Mouse (Mus musculus) frontal cortex, postnatal 10 days (tissue): ENCODE results near the gene Gtf2f2.
"Not testable (repeated sequence)": the region's sequence is repeated elsewhere in the genome, so short reads cannot be mapped to it uniquely, and the experiment has no call there.

Experiments
- DNase-seq, 2 experiments: peaks; one replicate each; pipeline ENCODE4 v3.0.0; 2022; ENCODE audit warnings: low spot score in 2 of 2, mixed read lengths in 1 of 2

Gtf2f2 gene

GRCm38 (mm10) chr14:75912665-75913064 lies 98.0 kb downstream of the Gtf2f2 start:
- no peak for DNase-seq

DNA sequence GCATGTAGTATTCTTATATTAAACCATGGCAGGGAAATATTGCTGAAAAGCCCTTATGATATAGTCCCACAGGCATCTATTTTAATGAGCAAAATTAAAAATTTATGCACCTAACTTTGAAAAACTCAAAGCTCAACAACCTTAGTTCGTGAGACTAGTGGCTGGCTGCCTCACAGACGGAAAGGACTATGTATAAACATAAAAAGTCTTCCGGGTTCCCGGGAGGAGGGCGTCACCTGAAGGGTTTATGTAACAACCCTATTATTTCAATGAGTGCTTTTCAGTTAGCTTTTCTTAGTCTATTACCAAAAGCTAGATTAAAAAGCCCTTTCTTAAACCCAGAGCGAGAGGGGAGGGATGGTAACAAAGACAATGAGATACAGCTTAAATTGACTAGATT lies 98.7 kb downstream of the Gtf2f2 start:
- DNase-seq: no peak

DNA sequence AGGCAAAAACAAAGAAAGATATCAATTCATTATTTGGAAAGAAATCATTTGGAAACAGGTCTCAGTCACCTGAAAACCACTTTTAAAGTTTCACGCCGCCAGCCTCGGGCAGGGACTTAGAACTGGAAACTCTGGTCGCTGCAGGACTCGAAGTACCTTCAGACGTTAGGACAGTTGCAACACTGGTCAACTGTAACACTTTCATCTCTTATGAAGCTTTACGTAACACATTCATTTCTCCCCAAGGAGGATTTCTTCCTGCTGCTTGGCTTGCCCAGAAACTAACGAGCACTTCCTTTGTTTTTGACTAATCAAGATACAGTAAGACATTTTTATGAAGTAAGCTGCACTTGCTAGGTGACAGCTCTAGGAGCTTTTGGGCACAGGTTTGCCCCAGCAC lies 103.7 kb downstream of the Gtf2f2 start:
- no peak for DNase-seq

DNA sequence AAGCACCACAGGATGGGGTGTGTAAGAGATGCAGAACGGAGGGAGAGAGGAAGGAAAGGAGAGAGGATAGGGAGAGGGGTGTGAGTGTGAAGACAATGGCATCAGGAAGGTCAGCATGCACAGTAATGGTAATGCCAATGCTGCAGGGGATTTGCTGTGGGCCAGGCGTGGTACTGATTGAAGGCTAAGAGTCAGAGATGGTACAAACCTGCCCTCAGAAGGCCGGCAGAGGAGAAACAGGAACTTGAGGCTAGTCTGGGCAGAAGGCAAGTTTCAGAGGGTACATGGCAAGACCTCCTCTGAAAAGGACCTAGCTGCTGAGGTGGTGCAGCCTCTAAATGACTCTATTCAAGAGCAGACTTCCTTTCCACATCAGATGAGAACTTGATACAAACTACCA lies 105.7 kb downstream of the Gtf2f2 start:
- no peak for DNase-seq

GRCm38 (mm10) chr14:75903131-75903530 lies 107.5 kb downstream of the Gtf2f2 start:
- no peak for DNase-seq

DNA sequence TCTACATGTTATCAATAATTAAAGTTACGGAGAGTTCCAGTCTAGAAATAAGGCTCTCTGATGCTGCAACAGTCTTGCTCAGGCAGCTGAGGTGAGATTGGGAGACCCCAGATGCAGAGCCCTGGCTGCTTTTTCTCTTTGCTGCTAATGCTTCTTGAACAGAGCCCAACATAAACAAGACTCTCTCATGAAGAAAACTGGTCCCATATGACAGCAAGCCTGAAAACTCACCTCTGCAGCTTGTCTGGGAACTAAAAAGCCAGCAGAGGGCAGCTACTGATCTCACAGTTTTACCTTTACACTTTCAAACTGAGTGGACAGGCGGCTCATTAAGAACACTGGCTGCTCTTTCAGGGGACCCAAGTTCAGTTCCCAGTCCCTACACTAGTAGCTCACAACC lies 108.7 kb downstream of the Gtf2f2 start:
- no peak for DNase-seq

- no peak for DNase-seq
Observed at GRCm38 (mm10) chr14:75900793-75901499, 109.7 kb downstream of the Gtf2f2 start.

GRCm38 (mm10) chr14:75899566-75899965 lies 111.1 kb downstream of the Gtf2f2 start:
- DNase-seq: peak; percentile 75 to 76

GRCm38 (mm10) chr14:75892118-75892517 lies 118.5 kb downstream of the Gtf2f2 start:
- DNase-seq: peak; percentile 55 to 78

GRCm38 (mm10) chr14:75883873-75884272 lies 126.8 kb downstream of the Gtf2f2 start:
- no peak for DNase-seq

GRCm38 (mm10) chr14:75883330-75883729 lies 127.3 kb downstream of the Gtf2f2 start:
- DNase-seq: no peak

- DNase-seq: no peak
Observed at GRCm38 (mm10) chr14:75881856-75882255, 128.8 kb downstream of the Gtf2f2 start.

GRCm38 (mm10) chr14:75878980-75879379 lies 131.7 kb downstream of the Gtf2f2 start:
- no peak for DNase-seq

DNA sequence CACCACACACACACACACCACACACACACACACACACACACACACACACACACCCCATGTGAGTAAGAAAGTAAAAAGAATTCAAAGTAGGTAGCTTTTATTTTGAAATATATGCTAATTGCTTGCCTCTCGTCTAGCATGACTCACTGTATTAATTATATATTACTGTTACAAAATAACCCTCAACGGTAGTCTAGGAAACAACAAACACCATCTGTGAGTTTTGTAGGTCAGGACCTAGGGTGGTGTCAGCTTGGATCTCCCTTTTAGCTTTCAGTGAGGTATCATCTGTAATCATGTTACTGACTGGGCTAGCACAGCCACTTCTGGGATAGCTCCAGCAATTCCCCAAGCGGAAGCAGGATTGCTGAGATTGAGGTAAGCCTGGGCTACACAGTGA lies 133.4 kb downstream of the Gtf2f2 start:
- no peak for DNase-seq

DNA sequence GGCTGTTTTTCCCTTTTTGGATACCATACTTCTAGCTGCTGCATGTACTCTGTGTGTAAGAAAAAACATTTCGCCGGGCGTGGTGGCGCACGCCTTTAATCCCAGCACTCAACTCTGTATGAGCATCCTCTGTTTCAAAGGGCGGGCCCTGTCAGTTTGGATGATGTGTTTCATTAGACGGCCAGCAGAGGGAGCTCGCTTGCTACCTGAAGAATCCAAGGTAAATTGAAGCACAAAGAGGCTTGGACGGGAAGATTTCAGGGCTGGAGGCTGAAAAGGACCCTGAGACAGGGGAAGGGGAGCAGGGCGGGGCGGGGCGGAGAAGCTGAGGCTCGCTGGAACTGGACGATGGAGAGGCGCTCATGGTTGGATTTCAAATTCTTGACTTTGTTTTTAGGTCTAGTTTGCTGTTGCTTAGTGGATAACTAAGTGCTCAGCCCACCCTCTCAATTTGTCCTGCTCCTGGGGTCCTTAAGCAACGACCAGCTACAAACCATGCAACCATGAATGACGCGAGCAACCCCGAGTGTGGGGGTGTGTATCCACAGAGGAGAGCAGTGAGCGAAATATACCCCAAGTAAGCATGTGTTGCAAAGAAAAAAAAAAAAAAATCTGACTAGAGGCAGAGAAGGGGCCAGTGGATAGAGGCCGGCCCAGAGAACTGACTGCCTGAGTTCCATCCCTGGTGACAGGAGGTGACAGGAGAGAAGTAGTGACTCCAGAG lies 134.2 kb downstream of the Gtf2f2 start:
- DNase-seq: peak; percentile 58 to 81

- no peak for DNase-seq
Observed at GRCm38 (mm10) chr14:75873612-75874011, 137.1 kb downstream of the Gtf2f2 start.

DNA sequence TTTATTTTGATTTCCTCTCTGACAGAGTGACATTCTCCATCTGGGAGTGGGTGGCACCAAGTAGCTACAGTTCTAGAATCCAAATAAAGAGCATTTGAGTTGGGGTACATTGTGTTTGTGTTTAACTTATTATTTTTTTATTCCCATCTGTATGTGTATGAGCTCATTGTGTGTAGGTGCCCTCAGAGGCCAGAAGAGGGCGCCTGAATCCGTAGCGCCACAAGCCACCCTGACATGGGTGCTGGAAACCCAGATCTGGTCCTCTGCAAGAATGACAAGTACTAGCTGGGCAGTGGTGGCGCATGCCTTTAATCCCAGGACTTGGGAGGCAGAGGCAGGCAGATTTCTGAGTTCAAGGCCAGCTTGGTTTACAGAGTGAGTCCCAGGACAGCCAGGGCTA lies 138.9 kb downstream of the Gtf2f2 start:
- no peak for DNase-seq

DNA sequence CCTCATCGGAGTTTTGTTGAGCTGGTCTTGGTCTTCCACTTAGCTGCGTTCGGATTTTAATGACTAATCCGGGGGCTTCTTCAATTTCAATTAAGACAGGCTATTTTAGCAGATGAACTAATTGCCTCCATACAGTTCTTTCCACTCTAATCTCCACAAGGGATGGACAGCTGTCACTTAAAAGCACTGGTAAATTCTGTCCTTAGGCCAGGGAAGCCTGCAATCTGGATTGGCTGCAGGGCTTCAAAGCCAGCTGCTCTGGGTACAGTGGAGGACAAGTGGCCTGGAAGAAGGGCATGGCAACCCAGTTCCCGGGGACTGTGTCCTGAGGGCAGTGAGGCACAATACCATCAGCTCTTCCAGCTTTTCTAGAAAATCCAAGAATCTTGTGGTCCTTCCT lies 139.6 kb downstream of the Gtf2f2 start:
- DNase-seq: no peak

DNA sequence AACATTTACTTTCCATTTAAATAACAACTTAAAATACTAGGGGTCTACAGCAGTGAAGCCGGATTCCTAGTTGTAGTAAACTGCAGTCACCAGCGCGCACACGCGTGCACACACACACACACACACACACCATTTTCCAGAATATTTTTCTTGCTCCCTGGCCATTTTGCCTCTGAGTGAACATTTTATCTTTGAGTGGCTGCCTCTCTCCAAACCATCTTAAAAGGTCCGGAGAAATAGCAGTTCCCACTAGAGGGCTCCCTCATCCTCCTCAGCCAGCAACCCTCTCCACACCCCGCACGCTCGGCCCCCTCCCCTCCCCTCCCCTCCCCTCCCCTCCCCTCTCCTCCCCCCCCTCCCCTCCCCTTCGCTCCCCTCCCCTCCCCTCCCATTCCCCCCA lies 140.0 kb downstream of the Gtf2f2 start:
- DNase-seq: peak in 1 of 2 experiments; percentile 35

- no peak for DNase-seq
Observed at GRCm38 (mm10) chr14:75869769-75870363, 140.8 kb downstream of the Gtf2f2 start.

- not testable (repeated sequence) for DNase-seq
Observed at GRCm38 (mm10) chr14:75868028-75868427, 142.6 kb downstream of the Gtf2f2 start.

DNA sequence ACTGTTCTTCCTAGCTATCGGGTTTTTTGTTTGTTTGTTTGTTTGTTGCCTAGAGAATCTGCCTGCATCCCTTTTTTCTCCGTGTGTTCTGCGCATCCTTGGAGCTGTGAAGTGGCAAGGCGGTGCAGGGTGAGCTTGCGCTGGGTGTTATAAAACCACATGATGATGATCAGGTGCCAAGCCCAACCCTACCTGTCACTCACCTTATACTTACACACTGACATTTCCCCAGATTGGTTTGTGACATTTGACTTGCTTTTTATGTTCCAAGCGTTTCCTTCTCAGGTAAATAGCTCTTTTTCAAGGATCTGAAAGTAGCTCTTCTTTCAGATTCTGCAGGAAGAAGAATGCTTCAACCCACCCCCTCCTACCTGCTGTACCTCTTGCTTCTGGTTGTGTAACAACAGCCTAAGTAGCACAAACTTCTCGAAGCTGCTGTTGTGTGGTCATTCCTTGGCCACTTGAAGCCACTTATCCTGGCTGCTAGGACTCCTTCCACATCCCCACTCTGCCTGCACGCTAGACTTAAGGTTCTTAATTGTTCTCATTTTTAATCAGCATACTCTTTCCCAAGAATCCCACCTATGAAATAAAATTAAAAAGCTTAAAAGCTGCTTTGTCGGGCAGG lies 143.8 kb downstream of the Gtf2f2 start:
- no peak for DNase-seq
